Mouse (Mus musculus) lung, adult 2 months (tissue): Measurements from ENCODE around the gene Lmtk2.

ENCODE experiments used
- CTCF ChIP-seq: fragments of 200-500 bp; IDR thresholded peaks from 2 replicates; pipeline ENCODE4 v1.5.1; 2011; ENCODE audit warnings: mild to moderate bottlenecking, low read length, control low read depth; ENCODE audit not compliant: insufficient read depth
- POLR2A ChIP-seq: fragments of 200-500 bp; IDR thresholded peaks from 2 replicates; pipeline ENCODE4 v1.6.1; 2011; ENCODE audit warnings: low read depth, mild to moderate bottlenecking, control low read depth, low read length, borderline replicate concordance; ENCODE audit errors: extremely low read depth

DNA sequence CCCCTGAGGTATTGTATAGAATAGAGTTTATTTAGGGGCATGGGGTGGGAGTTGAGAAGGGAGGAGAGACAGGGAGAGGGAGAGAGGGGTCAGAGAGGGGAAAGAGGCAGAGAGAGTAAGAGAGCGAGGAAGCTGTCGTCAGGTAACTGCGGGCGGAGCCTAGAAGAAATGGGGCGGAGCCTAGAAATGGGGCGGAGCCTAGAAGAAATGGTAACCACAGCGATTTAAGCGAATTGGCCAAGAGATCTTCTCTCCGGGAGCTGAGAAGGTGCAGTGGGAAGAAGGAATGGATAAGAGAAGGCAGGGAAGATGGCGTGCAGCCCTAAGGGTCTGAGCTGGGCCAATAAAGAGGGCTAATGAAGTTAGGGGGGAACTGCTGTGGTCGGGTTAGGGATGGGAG lies 126.0 kb downstream of the Lmtk2 start:
- TF ChIP-seq CTCF (no peak), POLR2A (no peak)
